Mouse (Mus musculus): ENCODE measurements around the gene Adarb1.

Gene Adarb1

GRCm38 (mm10) chr10:77418138-77418537 is at the start of gene Adarb1:
Adarb1 (minus strand) TSS chr10:77418270.
- DNase-seq (ENCODE audit: extremely low read depth, low read depth): peak; percentile 43

GRCm38 (mm10) chr10:77467407-77467806 is 49.3 kb upstream of the Adarb1 start:
- DNase-seq (ENCODE audit: extremely low read depth, low read depth): no peak

- DNase-seq (ENCODE audit: extremely low read depth, low read depth): no peak
These were observed 47.8 kb upstream of the Adarb1 start for GRCm38 (mm10) chr10:77465902-77466301.

DNA sequence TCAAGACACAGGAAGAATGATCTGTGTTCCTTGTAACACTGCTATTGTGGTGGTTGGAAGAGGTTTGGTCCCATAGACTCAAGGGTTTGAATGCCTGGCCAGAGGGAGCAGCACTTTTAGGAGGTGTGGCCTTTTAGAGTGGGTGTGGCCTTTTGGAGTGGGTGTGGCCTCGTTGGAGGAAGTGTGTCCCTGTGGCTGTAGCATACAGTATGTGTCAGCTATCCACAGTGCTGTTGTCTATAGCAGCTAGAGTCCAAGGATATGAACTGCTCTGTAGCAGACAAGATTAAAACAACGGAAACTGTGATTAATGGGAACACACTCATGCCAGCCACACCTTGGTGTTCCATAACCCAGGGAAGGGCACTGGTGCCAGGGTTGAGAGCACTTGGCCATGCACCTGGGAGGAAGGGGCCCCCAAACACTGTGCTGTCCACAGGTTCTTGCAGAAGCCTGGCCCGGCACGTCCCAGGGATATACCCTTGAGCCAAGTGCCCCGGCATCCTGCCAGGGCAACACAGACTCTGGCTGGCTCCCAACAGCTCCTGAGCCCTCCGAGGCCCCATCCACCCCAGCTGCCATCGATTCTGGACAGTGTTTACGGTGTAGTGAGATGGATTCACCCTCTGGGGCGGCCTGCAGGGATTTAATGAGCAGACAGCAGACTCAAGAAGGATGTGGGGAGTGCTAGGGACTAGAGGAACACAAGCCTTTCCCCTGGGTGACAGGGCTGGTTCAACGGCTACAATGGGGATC is 46.3 kb upstream of the Adarb1 start:
- DNase-seq (ENCODE audit: extremely low read depth, low read depth): peak; percentile 20

DNA sequence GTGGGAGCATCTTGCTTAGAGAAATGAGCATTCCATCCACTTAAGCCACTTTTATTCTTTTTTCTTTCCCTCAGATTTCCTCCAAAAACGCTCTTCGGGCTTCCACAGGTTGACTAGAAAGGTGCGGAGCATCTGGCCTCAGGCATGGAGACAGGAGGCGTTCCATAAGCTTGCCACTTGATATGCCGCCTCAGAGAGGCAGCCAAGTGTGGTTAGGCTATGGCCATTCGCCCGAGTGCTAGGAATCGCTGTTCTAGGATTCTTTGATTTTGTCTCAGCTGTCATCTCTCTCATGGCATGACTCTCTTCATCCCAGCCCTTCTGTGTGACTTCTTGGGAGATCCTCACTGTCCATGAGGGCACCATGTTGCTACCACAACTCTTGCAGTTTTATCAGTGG is 43.1 kb upstream of the Adarb1 start:
- DNase-seq (ENCODE audit: extremely low read depth, low read depth): no peak

- no peak for DNase-seq (ENCODE audit: extremely low read depth, low read depth)
These were observed 39.6 kb upstream of the Adarb1 start for GRCm38 (mm10) chr10:77457701-77458100.

DNA sequence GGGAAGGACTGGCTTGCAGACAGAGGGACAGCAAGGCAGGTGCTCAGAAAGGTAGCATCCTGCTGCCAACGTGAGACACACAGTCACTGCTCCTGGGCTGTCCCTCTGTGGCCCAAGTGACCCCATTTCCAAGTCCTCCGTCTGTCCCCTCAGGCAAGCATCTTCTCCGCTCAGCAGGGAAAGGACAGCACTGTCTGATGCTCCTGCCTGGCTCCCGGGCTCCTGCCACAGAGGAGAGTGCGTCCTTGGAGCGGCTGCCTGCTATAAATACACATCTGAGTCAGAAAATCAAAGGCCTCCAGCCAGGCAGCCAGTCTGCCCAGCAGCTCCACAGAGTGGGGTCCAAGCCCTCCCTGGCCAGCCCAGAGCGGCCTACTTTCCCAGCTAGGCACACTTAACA is 38.4 kb upstream of the Adarb1 start:
- DNase-seq (ENCODE audit: extremely low read depth, low read depth): no peak

- DNase-seq (ENCODE audit: extremely low read depth, low read depth): no peak
These were observed 37.4 kb upstream of the Adarb1 start for GRCm38 (mm10) chr10:77455251-77456010.

DNA sequence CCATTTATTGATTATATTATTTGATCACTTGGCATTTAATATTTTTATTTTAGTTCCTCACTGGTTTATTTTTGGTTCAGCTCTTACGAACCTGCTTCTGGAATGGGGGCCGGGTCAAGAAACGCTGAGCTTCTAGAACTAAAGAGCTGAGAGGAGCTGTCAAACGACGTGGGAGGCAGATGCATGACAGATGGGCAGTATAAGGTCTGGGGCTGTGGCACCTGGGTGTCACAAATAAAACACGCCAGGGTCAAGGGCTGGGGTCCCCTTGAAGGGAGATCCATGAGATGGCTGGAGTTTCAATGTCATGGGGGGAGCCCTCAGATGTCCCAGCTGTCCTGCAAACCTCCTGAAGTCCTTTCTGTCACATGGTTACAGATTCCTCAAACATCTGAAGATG is 36.7 kb upstream of the Adarb1 start:
- no peak for DNase-seq (ENCODE audit: extremely low read depth, low read depth)

GRCm38 (mm10) chr10:77451822-77452221 is 33.8 kb upstream of the Adarb1 start:
- no peak for DNase-seq (ENCODE audit: extremely low read depth, low read depth)

DNA sequence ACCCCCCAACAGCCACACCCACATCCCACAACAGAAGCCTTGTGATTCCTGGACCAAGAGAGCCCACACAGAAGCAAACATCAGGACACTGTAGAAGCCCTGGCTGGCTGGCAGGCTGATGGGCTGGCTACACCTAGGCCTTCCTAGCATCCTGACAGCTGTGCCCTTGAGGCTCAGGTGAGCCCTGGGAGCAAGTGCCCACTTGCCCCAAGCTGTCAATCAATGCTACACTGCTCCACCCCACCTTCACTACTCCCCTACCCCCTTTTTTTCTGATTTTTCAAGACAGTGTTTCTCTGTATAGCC is 32.0 kb upstream of the Adarb1 start:
- DNase-seq (ENCODE audit: extremely low read depth, low read depth): no peak

DNA sequence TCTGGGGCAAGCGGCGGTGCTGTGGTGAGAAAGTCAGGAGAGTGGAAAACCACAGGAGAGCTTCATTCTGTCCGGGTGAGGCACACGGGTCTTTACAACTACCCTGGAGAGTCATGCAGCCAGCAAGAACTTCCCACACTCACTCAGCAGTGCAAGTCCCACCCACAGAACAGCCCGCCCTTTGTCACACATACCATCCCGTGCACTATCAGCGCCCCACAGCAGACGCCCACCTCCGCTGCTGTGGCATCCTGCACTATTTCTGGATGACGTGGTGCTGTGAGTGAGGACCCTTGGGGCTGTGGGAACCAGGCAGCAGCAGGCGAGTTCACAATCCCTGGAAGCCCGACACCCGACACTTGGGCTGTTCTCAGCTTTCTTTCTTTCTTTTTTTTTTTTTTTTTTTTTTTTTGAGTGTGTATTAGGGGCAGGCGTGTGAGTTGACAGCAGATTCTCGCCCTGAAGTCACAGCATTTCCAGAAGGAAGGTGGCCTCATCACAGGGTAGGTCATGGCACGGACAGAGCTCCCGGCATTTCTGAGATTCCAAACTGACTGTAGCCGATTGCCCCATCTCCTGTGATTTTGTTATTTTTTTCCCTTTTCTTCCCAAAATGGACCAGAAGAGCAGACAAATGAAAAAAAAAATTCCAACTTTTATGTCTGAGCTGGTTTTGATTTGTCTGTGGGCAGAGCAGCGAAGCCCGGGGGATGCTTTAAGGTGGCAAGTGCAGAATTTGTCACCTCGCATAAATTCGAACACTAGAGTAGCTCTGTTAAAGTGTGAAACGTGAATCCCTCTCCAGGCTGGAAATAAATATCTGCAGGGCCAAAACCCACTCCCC is 31.5 kb upstream of the Adarb1 start:
- DNase-seq (ENCODE audit: extremely low read depth, low read depth): no peak

- no peak for DNase-seq (ENCODE audit: extremely low read depth, low read depth)
These were observed 30.7 kb upstream of the Adarb1 start for GRCm38 (mm10) chr10:77448698-77449247.

- DNase-seq (ENCODE audit: extremely low read depth, low read depth): no peak
These were observed 30.1 kb upstream of the Adarb1 start for GRCm38 (mm10) chr10:77448209-77448608.

GRCm38 (mm10) chr10:77447755-77448154 is 29.7 kb upstream of the Adarb1 start:
- DNase-seq (ENCODE audit: extremely low read depth, low read depth): no peak

GRCm38 (mm10) chr10:77442250-77442649 is 24.2 kb upstream of the Adarb1 start:
- no peak for DNase-seq (ENCODE audit: extremely low read depth, low read depth)

DNA sequence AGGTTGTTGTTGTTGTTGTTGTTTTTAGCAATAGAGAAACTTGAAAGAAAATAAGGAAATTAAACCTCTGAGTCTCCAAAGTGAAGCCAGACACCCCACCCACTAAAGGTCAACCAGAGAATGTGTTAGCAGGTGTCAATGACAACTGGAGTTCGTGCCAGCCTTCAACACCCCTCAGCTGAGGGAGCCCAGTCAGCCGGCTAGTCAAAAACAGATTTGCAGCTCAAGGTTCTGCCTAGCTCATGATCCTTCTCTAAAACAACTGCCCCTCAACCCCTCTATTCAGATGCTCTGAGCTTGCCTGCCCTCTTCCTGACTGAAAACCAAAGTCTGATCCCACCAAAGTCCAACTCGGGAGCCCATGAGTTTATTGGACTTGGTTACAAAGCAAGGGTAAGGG is 23.7 kb upstream of the Adarb1 start:
- DNase-seq (ENCODE audit: extremely low read depth, low read depth): no peak

GRCm38 (mm10) chr10:77440841-77441755 is 23.0 kb upstream of the Adarb1 start:
- no peak for DNase-seq (ENCODE audit: extremely low read depth, low read depth)

DNA sequence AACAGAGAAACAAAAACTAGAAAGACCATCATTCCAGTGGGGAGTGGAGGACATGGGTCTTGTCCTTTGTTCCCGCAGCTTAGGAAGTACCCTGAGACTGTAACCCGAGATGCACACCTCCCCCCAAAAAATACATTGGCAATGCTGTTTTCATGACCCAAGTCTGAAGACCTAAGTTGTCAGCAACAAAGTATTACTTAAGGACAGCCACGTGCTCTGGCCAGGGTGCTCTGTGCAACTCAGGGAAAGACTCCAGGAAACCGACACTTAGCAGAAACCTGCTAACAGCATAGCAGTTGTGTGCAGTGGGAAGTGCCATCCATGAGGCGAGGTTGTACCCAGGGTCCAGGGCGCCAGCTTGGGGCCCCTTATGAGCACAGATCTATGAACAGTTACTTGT is 22.2 kb upstream of the Adarb1 start:
- no peak for DNase-seq (ENCODE audit: extremely low read depth, low read depth)

DNA sequence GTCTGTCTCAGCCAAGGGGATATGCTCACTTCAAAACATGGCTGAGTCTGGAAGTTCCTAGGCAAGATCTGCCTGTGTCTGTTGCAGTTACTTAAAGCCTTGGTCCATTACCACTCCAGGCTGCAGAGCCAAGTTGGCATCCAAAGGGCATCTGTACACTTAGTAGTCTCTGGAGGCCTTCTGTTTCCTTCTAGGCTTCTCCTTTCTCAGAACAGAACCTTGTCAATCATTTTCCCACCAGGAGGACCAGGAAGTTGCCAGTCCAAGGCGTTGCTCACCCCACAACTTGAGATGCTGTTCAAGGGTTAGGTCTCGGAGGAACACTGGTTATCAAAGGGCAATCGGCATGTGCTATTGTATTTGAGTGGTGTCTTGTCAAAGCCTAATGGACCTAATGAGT is 21.0 kb upstream of the Adarb1 start:
- DNase-seq (ENCODE audit: extremely low read depth, low read depth): no peak

DNA sequence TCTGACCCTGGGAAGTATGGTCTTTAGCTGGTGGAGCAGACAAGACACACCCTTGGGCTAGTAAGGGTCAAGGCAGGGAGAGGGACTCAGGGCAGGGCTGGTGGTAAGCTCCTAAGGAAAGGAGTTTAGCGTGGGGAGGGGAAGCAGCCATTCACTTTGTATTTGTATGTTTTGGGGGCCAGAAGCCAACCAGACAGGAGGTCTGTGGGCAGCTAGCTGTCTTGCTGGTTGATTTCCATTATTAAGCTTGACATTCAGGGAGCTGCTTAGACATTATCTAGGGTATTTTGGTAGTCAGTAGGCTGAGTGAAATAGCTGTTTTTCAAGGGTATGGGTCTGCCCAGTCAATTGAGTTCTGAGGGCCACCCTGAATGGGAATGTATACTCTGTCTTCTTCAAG is 20.0 kb upstream of the Adarb1 start:
- DNase-seq (ENCODE audit: extremely low read depth, low read depth): no peak
